Mouse (Mus musculus) c-Kit-negative CD71-positive TER-119-positive erythroid progenitor cells, embryonic 14.5 days (primary cell): ENCODE results near the gene Yipf7.

Source experiments
- DNase-seq: peaks from one replicate; pipeline ENCODE4 v3.0.0-alpha.2; 2013; ENCODE audit warnings: low read depth, low spot score

Yipf7 gene

GRCm38 (mm10) chr5:69542489-69542888, at the start of gene Yipf7:
TSS of gene Yipf7 (minus strand) at chr5:69542648.
- DNase-seq, result no peak

GRCm38 (mm10) chr5:69591640-69592461, 49.4 kb upstream of the Yipf7 start, which contains the start of gene Gnpda2:
TSS of gene Gnpda2 (minus strand) at chr5:69592340.
- DNase-seq, result no peak

GRCm38 (mm10) chr5:69557404-69557935, 15.0 kb upstream of the Yipf7 start:
- peak; percentile 8 for DNase-seq

GRCm38 (mm10) chr5:69556628-69557403, 14.4 kb upstream of the Yipf7 start, which contains the start of gene Guf1:
TSS of gene Guf1 (plus strand) at chr5:69556923.
- DNase-seq, result peak; percentile 56

- no peak for DNase-seq
Measured at GRCm38 (mm10) chr5:69541680-69542079, 768 bp downstream of the Yipf7 start.

- DNase-seq, result no peak
Measured at GRCm38 (mm10) chr5:69523944-69524343, 18.5 kb downstream of the Yipf7 start.

- no peak for DNase-seq
Measured at GRCm38 (mm10) chr5:69522064-69522463, 20.4 kb downstream of the Yipf7 start.

GRCm38 (mm10) chr5:69520661-69521278, 21.7 kb downstream of the Yipf7 start:
- DNase-seq, result no peak

GRCm38 (mm10) chr5:69512203-69512602, 30.2 kb downstream of the Yipf7 start:
- no peak for DNase-seq

- no peak for DNase-seq
Measured at GRCm38 (mm10) chr5:69511631-69512030, 30.8 kb downstream of the Yipf7 start.

GRCm38 (mm10) chr5:69507045-69507444, 35.4 kb downstream of the Yipf7 start:
- DNase-seq, result no peak

- no peak for DNase-seq
Measured at GRCm38 (mm10) chr5:69489046-69489445, 53.4 kb downstream of the Yipf7 start.

GRCm38 (mm10) chr5:69467520-69467919, 74.9 kb downstream of the Yipf7 start:
- no peak for DNase-seq
